Mouse (Mus musculus) embryo, embryonic 11 days (tissue): ENCODE data around the gene Oas1e.

ENCODE experiments used
- DNase-seq: peaks from one replicate; pipeline ENCODE4 v3.0.0-alpha.2; 2015

Gene Oas1e

GRCm38 (mm10) chr5:120775287-120775985, 19.9 kb downstream of the Oas1e start:
- no peak for DNase-seq

- no peak for DNase-seq
Measured at GRCm38 (mm10) chr5:120769396-120769795, 25.9 kb downstream of the Oas1e start.

- no peak for DNase-seq
Measured at GRCm38 (mm10) chr5:120765010-120765409, 30.3 kb downstream of the Oas1e start.

GRCm38 (mm10) chr5:120761901-120762300, 33.4 kb downstream of the Oas1e start:
- DNase-seq, result peak; percentile 43

- DNase-seq, result no peak
Measured at GRCm38 (mm10) chr5:120754215-120754614, 41.1 kb downstream of the Oas1e start.

GRCm38 (mm10) chr5:120752786-120753185, 42.5 kb downstream of the Oas1e start:
- no peak for DNase-seq

GRCm38 (mm10) chr5:120751206-120751605, 44.1 kb downstream of the Oas1e start:
- DNase-seq, result no peak

GRCm38 (mm10) chr5:120749688-120750087, 45.6 kb downstream of the Oas1e start, which contains the start of gene Oas2:
TSS of gene Oas2 (minus strand) at chr5:120749853.
- DNase-seq, result no peak

GRCm38 (mm10) chr5:120746451-120746850, 48.9 kb downstream of the Oas1e start:
- peak; percentile 59 for DNase-seq

- DNase-seq, result peak; percentile 52
Measured at GRCm38 (mm10) chr5:120742125-120742524, 53.2 kb downstream of the Oas1e start.
